Mouse (Mus musculus): ENCODE results near the gene Rab22a. TPM values are rescaled to one million over a fixed set of nuclear protein-coding genes. Genes with fewer than 3 reads are reported as not detected.
"Not testable (repeated sequence)": the region's sequence is repeated elsewhere in the genome, so short reads cannot be mapped to it uniquely, and the experiment has no call there.

Gene Rab22a
- polyA plus RNA-seq, 1 experiment from 2014 or later = 29.7 TPM

DNA sequence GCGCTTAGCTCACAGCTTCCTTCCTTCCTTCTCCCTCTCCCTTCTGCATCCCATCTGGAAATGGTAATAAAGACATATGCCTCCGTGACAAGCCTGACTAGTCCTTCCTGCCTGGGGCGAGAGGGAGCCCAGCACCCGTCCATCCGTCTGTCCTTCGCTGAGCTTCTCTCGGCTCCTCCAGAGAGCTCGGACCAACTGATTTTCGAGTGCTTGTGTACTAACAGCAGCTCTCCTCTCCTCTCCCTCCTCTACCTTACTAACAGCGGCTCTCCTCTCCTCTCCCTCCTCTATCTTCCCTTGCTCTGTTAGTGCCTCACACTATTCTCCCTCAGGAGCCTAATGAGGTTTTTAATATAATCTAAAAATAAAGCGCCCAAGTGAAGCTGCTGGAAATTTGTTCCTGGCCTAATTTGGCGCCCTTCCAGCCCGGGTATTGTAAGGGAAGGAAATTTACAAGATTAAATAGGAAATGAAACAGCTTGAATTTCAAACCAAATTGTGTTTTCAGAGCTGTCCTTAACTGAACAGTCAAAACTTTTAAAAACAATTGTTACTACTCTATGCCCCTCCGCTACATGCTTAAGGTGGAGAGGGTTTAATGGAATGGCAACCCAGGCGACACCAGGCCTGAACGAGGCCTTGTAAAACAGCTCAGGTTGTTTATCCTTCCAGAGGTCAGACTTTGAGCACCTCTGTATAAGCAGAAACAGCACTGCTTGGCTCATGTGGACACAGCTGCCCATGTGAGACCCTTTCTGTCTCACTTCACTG lies 42.7 kb downstream of the Rab22a start:
- no peak for TF ChIP-seq EP300 (optimal IDR thresholded peaks at IDR 0.05)
- no peak for TF ChIP-seq CTCF (IDR thresholded peaks at IDR 0.05; ENCODE audit: low read depth)
- no peaks in the 10 kb centered on the region for H3K27me3 ChIP-seq (ENCODE audit: control insufficient read depth, insufficient read depth, low read length)
- H3K4me2 ChIP-seq (replicated peaks; ENCODE audit: low read depth) = no peak overlapping the region
- 0 out of 2 replicates have a peak overlapping the region, but pooled peaks have one; percentile 18 for H3K27ac ChIP-seq (replicated peaks)
- H3K9ac ChIP-seq (ENCODE audit: low read length) = no peak overlapping the region
- H3K4me3 ChIP-seq (ENCODE audit: low read depth, low read length) = no peak overlapping the region
- WGBS = 66% methylated on average over 16 of the region's 16 CpGs
- H3K36me3 ChIP-seq (ENCODE audit: control insufficient read depth, insufficient read depth, low read length) = peaks cover 21% of the 10 kb centered on the region
- no peaks in the 10 kb centered on the region for H3K9me3 ChIP-seq (ENCODE audit: control insufficient read depth, low read length)
- ATAC-seq (ENCODE audit: low FRiP score, low TSS enrichment) (no peak), DNase-seq (ENCODE audit: low spot score) (no peak)
- H3K4me1 ChIP-seq (replicated peaks; ENCODE audit: control insufficient read depth, insufficient read depth) = no peaks in the 10 kb centered on the region

DNA sequence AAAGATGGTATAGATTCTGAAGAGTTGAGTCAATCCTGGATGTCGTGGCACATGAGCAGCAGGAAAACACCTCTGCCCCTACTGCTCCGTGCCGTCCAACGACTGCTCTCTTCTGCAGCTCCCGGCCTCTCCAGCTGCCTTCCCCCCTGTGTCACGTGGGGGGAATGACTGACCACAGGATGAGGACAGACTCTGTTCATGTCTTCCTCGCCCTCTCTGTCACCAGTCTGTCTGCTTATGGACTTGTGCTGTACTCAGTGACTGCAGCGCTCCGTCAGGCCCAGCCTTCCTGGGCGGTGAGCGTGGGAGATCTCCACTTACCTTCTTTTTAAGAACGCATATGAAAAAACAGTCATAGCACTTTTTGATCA lies 43.3 kb downstream of the Rab22a start:
- H3K9ac ChIP-seq (ENCODE audit: low read length) = no peak overlapping the region
- DNase-seq (ENCODE audit: low spot score) (no peak), ATAC-seq (ENCODE audit: low FRiP score, low TSS enrichment) (no peak)
- TF ChIP-seq CTCF (IDR thresholded peaks at IDR 0.05; ENCODE audit: low read depth) = no peak
- TF ChIP-seq EP300 (optimal IDR thresholded peaks at IDR 0.05) = no peak
- H3K9me3 ChIP-seq (ENCODE audit: control insufficient read depth, low read length) = no peaks in the 10 kb centered on the region
- peaks cover 19% of the 10 kb centered on the region for H3K36me3 ChIP-seq (ENCODE audit: control insufficient read depth, insufficient read depth, low read length)
- H3K4me1 ChIP-seq (replicated peaks; ENCODE audit: control insufficient read depth, insufficient read depth) = no peaks in the 10 kb centered on the region
- H3K4me3 ChIP-seq (ENCODE audit: low read depth, low read length) = no peak overlapping the region
- no peak overlapping the region for H3K4me2 ChIP-seq (replicated peaks; ENCODE audit: low read depth)
- H3K27ac ChIP-seq (replicated peaks) = no peak overlapping the region
- H3K27me3 ChIP-seq (ENCODE audit: control insufficient read depth, insufficient read depth, low read length) = no peaks in the 10 kb centered on the region
- WGBS = 77% methylated on average over 12 of the region's 12 CpGs

DNA sequence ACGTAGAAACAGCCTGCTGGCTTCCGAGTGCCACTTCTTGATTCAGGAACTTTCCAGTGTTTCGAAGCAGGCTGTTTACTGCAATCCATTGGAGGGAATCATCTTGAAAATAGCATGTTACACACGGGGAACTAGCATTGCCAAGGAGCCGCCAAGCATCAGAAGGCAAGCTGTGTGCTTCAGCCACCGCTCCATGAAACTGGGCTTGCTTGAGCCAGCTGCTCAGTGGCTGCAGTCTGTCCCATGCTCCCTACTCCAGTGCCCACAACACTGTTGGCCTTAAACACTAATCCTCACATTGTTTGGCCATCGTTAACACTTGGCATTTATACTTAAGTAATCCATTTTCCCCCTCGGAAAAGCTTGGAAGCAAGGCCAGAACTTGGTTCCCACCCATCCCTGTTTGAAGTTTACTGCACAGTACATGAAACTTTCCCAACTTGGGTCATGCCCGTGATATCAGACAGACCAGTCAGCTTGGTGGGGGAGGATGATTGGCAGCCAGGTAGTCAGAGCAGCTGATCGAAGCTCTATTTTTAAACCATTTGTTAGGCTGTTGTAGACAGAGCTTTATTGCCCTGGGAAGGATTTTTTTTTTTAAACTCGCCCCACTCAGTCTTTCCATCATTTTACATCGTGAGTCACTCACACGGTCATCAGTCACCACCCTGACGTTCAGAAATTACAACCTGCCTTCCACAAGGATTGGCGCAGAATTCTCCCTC lies 46.4 kb downstream of the Rab22a start:
- no peak overlapping the region for H3K27ac ChIP-seq (replicated peaks)
- ATAC-seq (ENCODE audit: low FRiP score, low TSS enrichment) (peak; percentile 34; the same call in 1 of the 2 replicates), DNase-seq (ENCODE audit: low spot score) (no peak)
- TF ChIP-seq CTCF (IDR thresholded peaks at IDR 0.05; ENCODE audit: low read depth) (no peak), EP300 (optimal IDR thresholded peaks at IDR 0.05) (no peak)
- no peak overlapping the region for H3K9ac ChIP-seq (ENCODE audit: low read length)
- H3K4me1 ChIP-seq (replicated peaks; ENCODE audit: control insufficient read depth, insufficient read depth) = no peaks in the 10 kb centered on the region
- H3K9me3 ChIP-seq (ENCODE audit: control insufficient read depth, low read length) = no peaks in the 10 kb centered on the region
- H3K4me2 ChIP-seq (replicated peaks; ENCODE audit: low read depth) = no peak overlapping the region
- H3K36me3 ChIP-seq (ENCODE audit: control insufficient read depth, insufficient read depth, low read length) = peaks cover 13% of the 10 kb centered on the region
- H3K4me3 ChIP-seq (ENCODE audit: low read depth, low read length) = no peak overlapping the region
- no peaks in the 10 kb centered on the region for H3K27me3 ChIP-seq (ENCODE audit: control insufficient read depth, insufficient read depth, low read length)
- 75% methylated on average over 15 of the region's 15 CpGs for WGBS

DNA sequence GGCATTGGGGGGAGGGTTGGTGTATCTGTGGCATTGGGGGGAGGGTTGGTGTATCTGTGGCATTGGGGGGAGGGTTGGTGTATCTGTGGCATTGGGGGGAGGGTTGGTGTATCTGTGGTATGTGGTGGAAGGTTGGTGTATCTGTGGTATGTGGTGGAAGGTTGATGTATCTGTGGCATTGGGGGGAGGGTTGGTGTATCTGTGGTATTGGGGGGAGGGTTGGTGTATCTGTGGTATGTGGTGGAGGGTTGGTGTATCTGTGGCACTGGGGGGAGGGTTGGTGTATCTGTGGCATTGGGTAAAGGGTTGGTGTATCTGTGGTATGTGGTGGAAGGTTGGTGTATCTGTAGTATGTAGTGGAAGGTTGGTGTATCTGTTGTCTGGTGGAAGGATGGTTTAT lies 48.1 kb downstream of the Rab22a start:
- not testable (repeated sequence) for H3K27ac ChIP-seq (replicated peaks)

DNA sequence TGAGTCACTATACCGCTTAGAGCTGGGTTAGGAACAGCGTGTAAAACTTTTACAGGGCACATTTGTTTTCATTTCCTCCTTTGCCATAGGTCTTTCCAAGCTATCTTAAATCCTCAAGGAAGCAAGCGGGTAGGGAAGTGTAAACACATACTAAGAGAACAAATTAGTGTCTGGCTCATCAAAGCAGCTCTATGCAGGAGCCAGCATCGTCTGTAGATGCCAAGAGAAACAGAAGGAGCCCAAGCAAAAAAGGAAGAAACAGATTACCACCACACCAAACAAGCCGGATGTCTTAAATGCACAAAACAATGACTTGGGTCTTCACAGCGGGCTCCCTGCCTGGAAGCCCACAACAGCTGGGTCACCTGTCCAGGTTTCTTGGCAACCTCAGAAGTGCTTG lies 50.6 kb downstream of the Rab22a start:
- H3K4me3 ChIP-seq (ENCODE audit: low read depth, low read length) = no peak overlapping the region
- no peaks in the 10 kb centered on the region for H3K4me1 ChIP-seq (replicated peaks; ENCODE audit: control insufficient read depth, insufficient read depth)
- no peak overlapping the region for H3K4me2 ChIP-seq (replicated peaks; ENCODE audit: low read depth)
- ATAC-seq (ENCODE audit: low FRiP score, low TSS enrichment) (no peak), DNase-seq (ENCODE audit: low spot score) (no peak)
- H3K9me3 ChIP-seq (ENCODE audit: control insufficient read depth, low read length) = no peaks in the 10 kb centered on the region
- H3K36me3 ChIP-seq (ENCODE audit: control insufficient read depth, insufficient read depth, low read length) = peaks cover 2% of the 10 kb centered on the region; the same call in 1 of the 2 replicates
- TF ChIP-seq EP300 (optimal IDR thresholded peaks at IDR 0.05) (no peak), CTCF (IDR thresholded peaks at IDR 0.05; ENCODE audit: low read depth) (no peak)
- H3K27ac ChIP-seq (replicated peaks) = no peak overlapping the region
- WGBS = 53% methylated on average over 6 of the region's 6 CpGs
- H3K27me3 ChIP-seq (ENCODE audit: control insufficient read depth, insufficient read depth, low read length) = no peaks in the 10 kb centered on the region
- no peak overlapping the region for H3K9ac ChIP-seq (ENCODE audit: low read length)

More for the DNA sequence above, 48.1 kb downstream of the Rab22a start:
- not testable (repeated sequence) for DNase-seq (ENCODE audit: low spot score); H3K9me3 ChIP-seq (ENCODE audit: control insufficient read depth, low read length); ATAC-seq (ENCODE audit: low FRiP score, low TSS enrichment); H3K4me1 ChIP-seq (replicated peaks; ENCODE audit: control insufficient read depth, insufficient read depth); H3K36me3 ChIP-seq (ENCODE audit: control insufficient read depth, insufficient read depth, low read length); H3K9ac ChIP-seq (ENCODE audit: low read length); H3K4me3 ChIP-seq (ENCODE audit: low read depth, low read length); H3K4me2 ChIP-seq (replicated peaks; ENCODE audit: low read depth); H3K27me3 ChIP-seq (ENCODE audit: control insufficient read depth, insufficient read depth, low read length)

DNA sequence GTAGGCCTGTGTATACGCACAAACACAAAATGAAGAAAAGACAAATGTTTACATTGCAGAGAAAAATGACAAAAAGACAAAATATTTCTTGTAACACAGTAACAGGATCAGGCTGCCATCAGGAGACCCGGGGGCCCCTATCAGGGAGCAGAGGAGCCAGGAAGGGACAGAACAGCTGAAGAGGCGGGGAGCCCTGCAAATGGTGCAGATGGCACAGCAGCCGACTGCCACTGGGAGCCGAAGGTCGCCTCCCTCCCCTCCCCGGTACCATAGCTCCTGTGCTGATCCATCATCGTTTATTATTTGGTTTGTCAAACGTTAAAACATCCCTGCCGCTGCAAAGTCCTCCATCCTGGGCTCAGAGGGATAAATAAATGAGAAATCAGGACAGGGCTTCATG lies 53.1 kb downstream of the Rab22a start:
- no peak for DNase-seq (ENCODE audit: low spot score)
- H3K4me3 ChIP-seq (ENCODE audit: low read depth, low read length) = no peak overlapping the region
- H3K9me3 ChIP-seq (ENCODE audit: control insufficient read depth, low read length) = no peaks in the 10 kb centered on the region
- no peaks in the 10 kb centered on the region for H3K36me3 ChIP-seq (ENCODE audit: control insufficient read depth, insufficient read depth, low read length)
- H3K27ac ChIP-seq (replicated peaks) = no peak overlapping the region
- H3K4me2 ChIP-seq (replicated peaks; ENCODE audit: low read depth) = no peak overlapping the region
- ATAC-seq (ENCODE audit: low FRiP score, low TSS enrichment) = no peak
- H3K9ac ChIP-seq (ENCODE audit: low read length) = no peak overlapping the region
- no peaks in the 10 kb centered on the region for H3K4me1 ChIP-seq (replicated peaks; ENCODE audit: control insufficient read depth, insufficient read depth)
- TF ChIP-seq CTCF (IDR thresholded peaks at IDR 0.05; ENCODE audit: low read depth) (no peak), EP300 (optimal IDR thresholded peaks at IDR 0.05) (no peak)
- H3K27me3 ChIP-seq (ENCODE audit: control insufficient read depth, insufficient read depth, low read length) = no peaks in the 10 kb centered on the region
- WGBS = 15% methylated on average over 10 of the region's 10 CpGs

All from stomach, postnatal 0 days (tissue).